Mouse (Mus musculus): ENCODE measurements around the gene Olfml3.

- no peak for TF ChIP-seq CTCF (conservative IDR thresholded peaks at IDR 0.05; ENCODE audit: low read length)
- TF ChIP-seq NANOG (IDR thresholded peaks at IDR 0.05; ENCODE audit: borderline replicate concordance, low read length) = no peak
Observed at GRCm38 (mm10) chr3:103774009-103774408, 36.2 kb upstream of the Olfml3 start.

Measured in E14TG2a.4 (cell line).